Mouse (Mus musculus): ENCODE measurements around the gene Gm597.

Gene Gm597

GRCm38 (mm10) chr1:28780152-28780551, at the start of gene Gm597:
TSS of gene Gm597 (minus strand) at chr1:28780252.
- no peak for DNase-seq

- DNase-seq, result no peak
Measured at GRCm38 (mm10) chr1:28807689-28808088, 27.6 kb upstream of the Gm597 start.

GRCm38 (mm10) chr1:28806618-28807017, 26.6 kb upstream of the Gm597 start:
- no peak for DNase-seq

GRCm38 (mm10) chr1:28800881-28801280, 20.8 kb upstream of the Gm597 start:
- no peak for DNase-seq

Measured in lung, postnatal 36 days (tissue).